Mouse (Mus musculus) limb, embryonic 11.5 days (tissue): ENCODE data around the gene Sel1l2. TPM values are rescaled to one million over a fixed set of nuclear protein-coding genes. Genes with fewer than 3 reads are reported as not detected.

Experiments
- ATAC-seq: fragments of 200-750 bp; cut with Nextera tagmentation; 2 replicates; pipeline ENCODE4 v1.8.0; 2017; ENCODE audit warnings: low read depth; ENCODE audit not compliant: insufficient number of reproducible peaks, low FRiP score, low TSS enrichment
- DNase-seq: peaks from one replicate; pipeline ENCODE4 v3.0.0-alpha.2; 2015; ENCODE audit warnings: low spot score
- H3K27ac ChIP-seq: fragments of 300-500 bp; sonication (generic); replicated peaks from 2 replicates; pipeline ENCODE4 v1.5.1; 2014; ENCODE audit warnings: low read depth, mild to moderate bottlenecking, low read length
- H3K27me3 ChIP-seq: fragments of 300-500 bp; sonication (generic); 2 replicates; pipeline ENCODE4 v1.6.1; 2014; ENCODE audit warnings: mild to moderate bottlenecking, low read length, mixed read lengths; ENCODE audit not compliant: control insufficient read depth, insufficient read depth
- H3K36me3 ChIP-seq: fragments of 300-500 bp; sonication (generic); 2 replicates; pipeline ENCODE4 v1.6.1; 2014; ENCODE audit warnings: mild to moderate bottlenecking, low read length, moderate library complexity, mixed read lengths; ENCODE audit not compliant: control insufficient read depth, insufficient read depth
- H3K4me1 ChIP-seq: fragments of 300-500 bp; sonication (generic); 2 replicates; pipeline ENCODE4 v1.6.1; 2014; ENCODE audit warnings: low read length, mixed read lengths; ENCODE audit not compliant: control insufficient read depth, insufficient read depth
- H3K4me2 ChIP-seq: fragments of 300-500 bp; sonication (generic); 2 replicates; pipeline ENCODE4 v1.6.1; 2014; ENCODE audit warnings: low read depth, mild to moderate bottlenecking, moderate library complexity; ENCODE audit not compliant: severe bottlenecking
- H3K4me3 ChIP-seq: fragments of 300-500 bp; sonication (generic); 2 replicates; pipeline ENCODE4 v1.5.1; 2014; ENCODE audit warnings: low read depth, low read length
- H3K9ac ChIP-seq: fragments of 300-500 bp; sonication (generic); 2 replicates; pipeline ENCODE4 v1.6.1; 2014; ENCODE audit warnings: mild to moderate bottlenecking, low read length
- H3K9me3 ChIP-seq: fragments of 300-500 bp; sonication (generic); 2 replicates; pipeline ENCODE4 v1.6.1; 2016; ENCODE audit warnings: low read length; ENCODE audit not compliant: control insufficient read depth
- WGBS: fragments of 180-500 bp; shearing (Covaris S2); extraction: QIAGEN DNeasy Blood & Tissue Kit; methylation state at CpG from one replicate; pipeline ENCODE4 v1.1.7; 2014; 5-methylcytosine and 5-hydroxymethylcytosine counted together
- polyA plus RNA-seq: library from polyadenylated mRNA; unstranded; fragments of >200 nt; fragmentation: Nextera tagmentation; extraction: Ambion mirVana; gene quantifications from 2 replicates; pipeline ENCODE4 v1.2.1, GENCODE M21; 2014

The Sel1l2 gene
- polyA plus RNA-seq: not detected in 2 replicates

GRCm38 (mm10) chr2:140389525-140389924, at the start of gene Sel1l2:
Gene Sel1l2, minus strand, starts transcription at chr2:140389706.
- Histone ChIP-seq H3K9ac (no peak within 1 kb of the TSS), H3K27me3 (no peaks in the 10 kb centered on the region), H3K4me3 (no peak within 1 kb of the TSS), H3K4me1 (no peaks in the 10 kb centered on the region), H3K4me2 (no peak within 1 kb of the TSS), H3K36me3 (no peaks in the 10 kb centered on the region), H3K27ac (no peak within 1 kb of the TSS), H3K9me3 (no peaks in the 10 kb centered on the region)
- ATAC-seq (no peak), DNase-seq (no peak)
- 34% methylated on average over 4 of the region's 4 CpGs for WGBS

- Histone ChIP-seq H3K9ac (no peak overlapping the region), H3K27ac (no peak overlapping the region), H3K4me3 (no peak overlapping the region), H3K27me3 (no peaks in the 10 kb centered on the region), H3K4me1 (no peaks in the 10 kb centered on the region), H3K9me3 (no peaks in the 10 kb centered on the region), H3K4me2 (no peak overlapping the region), H3K36me3 (no peaks in the 10 kb centered on the region)
- 71% methylated on average over 4 of the region's 4 CpGs for WGBS
- ATAC-seq (no peak), DNase-seq (no peak)
Observed at GRCm38 (mm10) chr2:140439081-140439480, 49.6 kb upstream of the Sel1l2 start.

- ATAC-seq: 0 out of 2 replicates have a peak, but pooled peaks have one; percentile 47
- Histone ChIP-seq H3K4me1 (no peaks in the 10 kb centered on the region), H3K9ac (no peak overlapping the region), H3K9me3 (no peaks in the 10 kb centered on the region), H3K4me2 (no peak overlapping the region), H3K4me3 (no peak overlapping the region), H3K36me3 (no peaks in the 10 kb centered on the region), H3K27ac (no peak overlapping the region), H3K27me3 (no peaks in the 10 kb centered on the region)
- WGBS: 22% methylated on average over 4 of the region's 4 CpGs
- no peak for DNase-seq
Observed at GRCm38 (mm10) chr2:140427283-140427682, 37.8 kb upstream of the Sel1l2 start.

GRCm38 (mm10) chr2:140425844-140426243, 36.3 kb upstream of the Sel1l2 start:
- Histone ChIP-seq H3K9me3 (no peaks in the 10 kb centered on the region), H3K27ac (no peak overlapping the region), H3K27me3 (no peaks in the 10 kb centered on the region), H3K4me2 (no peak overlapping the region), H3K9ac (no peak overlapping the region), H3K4me1 (no peaks in the 10 kb centered on the region), H3K4me3 (no peak overlapping the region), H3K36me3 (no peaks in the 10 kb centered on the region)
- no peak for DNase-seq
- no peak for ATAC-seq

GRCm38 (mm10) chr2:140395744-140396231, 6.3 kb upstream of the Sel1l2 start:
- no peaks in the 10 kb centered on the region for H3K36me3 ChIP-seq
- peak overlapping the region; percentile 66 for H3K4me3 ChIP-seq
- peak overlapping the region; percentile 75 for H3K4me2 ChIP-seq
- ATAC-seq (peak; percentile 61), DNase-seq (peak; percentile 70)
- 0 out of 2 replicates have a peak, but pooled peaks cover 3% of the 10 kb centered on the region for H3K4me1 ChIP-seq
- 0 out of 2 replicates have a peak, but pooled peaks cover 2% of the 10 kb centered on the region for H3K27me3 ChIP-seq
- WGBS: under 1% methylated on average over 32 of the region's 58 CpGs
- no peak overlapping the region for H3K27ac ChIP-seq
- no peaks in the 10 kb centered on the region for H3K9me3 ChIP-seq
- peak overlapping the region; percentile 51 for H3K9ac ChIP-seq

- WGBS: 0% methylated on average over 31 of the region's 47 CpGs
- no peaks in the 10 kb centered on the region for H3K9me3 ChIP-seq
- peak; percentile 98 for ATAC-seq
- 0 out of 2 replicates have a peak, but pooled peaks cover 3% of the 10 kb centered on the region for H3K4me1 ChIP-seq
- peak within 1 kb of the TSS; percentile 51 for H3K9ac ChIP-seq
- peak; percentile 98 for DNase-seq
- peak within 1 kb of the TSS; percentile 66 for H3K4me3 ChIP-seq
- 0 out of 2 replicates have a peak, but pooled peaks cover 2% of the 10 kb centered on the region for H3K27me3 ChIP-seq
- no peak within 1 kb of the TSS for H3K27ac ChIP-seq
- H3K4me2 ChIP-seq: peak within 1 kb of the TSS; percentile 75
- no peaks in the 10 kb centered on the region for H3K36me3 ChIP-seq
Observed at GRCm38 (mm10) chr2:140395179-140395578, 5.7 kb upstream of the Sel1l2 start, which contains the start of gene Macrod2. Gene Macrod2, plus strand, starts transcription at chr2:140395309.

- Histone ChIP-seq H3K36me3 (no peaks in the 10 kb centered on the region), H3K9me3 (no peaks in the 10 kb centered on the region), H3K9ac (no peak overlapping the region), H3K4me2 (no peak overlapping the region), H3K4me1 (no peaks in the 10 kb centered on the region), H3K27me3 (no peaks in the 10 kb centered on the region), H3K4me3 (no peak overlapping the region), H3K27ac (no peak overlapping the region)
- DNase-seq (no peak), ATAC-seq (no peak)
- 89% methylated on average over 1 of the region's 1 CpGs for WGBS
Observed at GRCm38 (mm10) chr2:140364804-140365203, 24.7 kb downstream of the Sel1l2 start.

GRCm38 (mm10) chr2:140359905-140360304, 29.6 kb downstream of the Sel1l2 start:
- H3K9ac ChIP-seq: no peak overlapping the region

GRCm38 (mm10) chr2:140342394-140342793, 47.1 kb downstream of the Sel1l2 start:
- DNase-seq: no peak
- H3K9ac ChIP-seq: no peak overlapping the region
- H3K4me3 ChIP-seq: no peak overlapping the region
- H3K9me3 ChIP-seq: no peaks in the 10 kb centered on the region
- H3K27me3 ChIP-seq: no peaks in the 10 kb centered on the region
- WGBS: 86% methylated on average over 7 of the region's 7 CpGs
- no peak for ATAC-seq
- H3K4me2 ChIP-seq: no peak overlapping the region
- H3K27ac ChIP-seq: no peak overlapping the region
- no peaks in the 10 kb centered on the region for H3K36me3 ChIP-seq
- H3K4me1 ChIP-seq: no peaks in the 10 kb centered on the region

More at GRCm38 (mm10) chr2:140359905-140360304, 29.6 kb downstream of the Sel1l2 start:
- no peaks in the 10 kb centered on the region for H3K9me3 ChIP-seq
- no peaks in the 10 kb centered on the region for H3K36me3 ChIP-seq
- H3K27me3 ChIP-seq: no peaks in the 10 kb centered on the region
- DNase-seq (no peak), ATAC-seq (no peak)
- H3K4me3 ChIP-seq: no peak overlapping the region
- no peak overlapping the region for H3K27ac ChIP-seq
- no peaks in the 10 kb centered on the region for H3K4me1 ChIP-seq
- 42% methylated on average over 2 of the region's 2 CpGs for WGBS
- H3K4me2 ChIP-seq: no peak overlapping the region
